Comparison of ENCODE assay signal across 9 mouse cellular contexts in the genomic region with DNA sequence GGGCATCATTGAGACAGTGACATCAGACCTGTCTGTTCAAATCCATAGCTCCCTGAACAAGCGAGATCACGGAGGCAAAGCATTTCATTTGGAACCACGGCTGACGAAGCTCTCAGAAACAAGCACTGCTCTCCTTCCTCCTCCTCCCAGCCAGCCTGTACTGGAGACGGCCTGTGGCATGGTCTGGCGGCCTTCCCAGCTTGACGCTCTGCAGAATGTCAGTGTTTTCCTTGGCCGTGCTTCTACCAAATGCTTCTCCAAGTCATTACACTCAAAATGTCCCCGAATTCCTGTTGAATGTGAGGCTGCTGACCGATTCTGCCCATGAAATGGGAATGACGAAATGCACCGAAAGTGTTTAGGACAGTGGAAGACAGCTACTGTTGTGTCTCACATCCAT. TPM values are rescaled to one million over a fixed set of nuclear protein-coding genes. Genes with fewer than 3 reads are reported as not detected.
DNase-seq lines count a peak whose midpoint lies in the region; ATAC-seq and TF ChIP-seq lines count a peak whose summit lies in the region.
"Had no signal": no experiment of that assay in that cellular context is flagged by ENCODE, and none has a peak within 500 bp of the region (broad histone marks: within the 10 kb centered on the region; RNA-seq: fewer than 3 reads in every experiment).

No protein-coding gene starts in this region.

- TF ChIP-seq POLR2A in limb, embryonic 14.5 days (IDR thresholded peaks at IDR 0.05; ENCODE audit: borderline replicate concordance, extremely low read depth, insufficient read depth, insufficient read length) = no peak

- H3K9me3 ChIP-seq in embryonic facial prominence, embryonic 14.5 days (ENCODE audit: control insufficient read depth, low read length) = no peaks in the 10 kb centered on the region
- no peaks in the 10 kb centered on the region for H3K9me3 ChIP-seq in embryonic facial prominence, embryonic 10.5 days
- no peaks in the 10 kb centered on the region for H3K9me3 ChIP-seq in limb, embryonic 14.5 days (ENCODE audit: control insufficient read depth, low read length)
- H3K9me3 ChIP-seq in midbrain, embryonic 15.5 days = no peaks in the 10 kb centered on the region

- 58% methylated on average over 12 of the region's 12 CpGs for WGBS in embryonic facial prominence, embryonic 14.5 days
- 84% methylated on average over 12 of the region's 12 CpGs for WGBS in embryonic facial prominence, embryonic 10.5 days
- WGBS in limb, embryonic 14.5 days = 51% methylated on average over 12 of the region's 12 CpGs
- WGBS in midbrain, embryonic 15.5 days = 77% methylated on average over 12 of the region's 12 CpGs

- no peak for ATAC-seq in embryonic facial prominence, embryonic 14.5 days (ENCODE audit: low read depth)
- no peak for ATAC-seq in limb, embryonic 14.5 days (ENCODE audit: low FRiP score, low read depth)
- ATAC-seq in midbrain, embryonic 15.5 days (replicated peaks) = no peak

- H3K27ac ChIP-seq in embryonic facial prominence, embryonic 14.5 days (replicated peaks; ENCODE audit: low read depth, low read length) = no peak overlapping the region
- H3K27ac ChIP-seq in embryonic facial prominence, embryonic 10.5 days (replicated peaks) = no peak overlapping the region
- peak overlapping the region; percentile 35; the same call in 1 of the 2 replicates for H3K27ac ChIP-seq in limb, embryonic 14.5 days (replicated peaks; ENCODE audit: low read depth, low read length)
- H3K27ac ChIP-seq in midbrain, embryonic 15.5 days = no peak overlapping the region
- H3K27ac ChIP-seq: layer of hippocampus, adult 2 months had no signal

- no peaks in the 10 kb centered on the region for H3K27me3 ChIP-seq in embryonic facial prominence, embryonic 14.5 days (replicated peaks; ENCODE audit: control insufficient read depth, insufficient read depth, low read length)
- no peaks in the 10 kb centered on the region for H3K27me3 ChIP-seq in embryonic facial prominence, embryonic 10.5 days (replicated peaks; ENCODE audit: low read depth, poor library complexity, severe bottlenecking)
- H3K27me3 ChIP-seq in limb, embryonic 14.5 days (ENCODE audit: control insufficient read depth, insufficient read depth, low read length) = no peaks in the 10 kb centered on the region
- H3K27me3 ChIP-seq in midbrain, embryonic 15.5 days (replicated peaks) = no peaks in the 10 kb centered on the region

- no peak overlapping the region for H3K4me3 ChIP-seq in embryonic facial prominence, embryonic 14.5 days (ENCODE audit: low read depth, low read length)
- no peak overlapping the region for H3K4me3 ChIP-seq in embryonic facial prominence, embryonic 10.5 days
- H3K4me3 ChIP-seq in limb, embryonic 14.5 days (replicated peaks; ENCODE audit: low read length) = no peak overlapping the region
- H3K4me3 ChIP-seq in midbrain, embryonic 15.5 days = no peak overlapping the region
- H3K4me3 ChIP-seq: layer of hippocampus, adult 2 months had no signal

- DNase-seq in embryonic facial prominence, embryonic 14.5 days (ENCODE audit: low spot score) = peak; percentile 51
- no peak for DNase-seq in embryonic facial prominence, embryonic 10.5 days (ENCODE audit: low spot score)
- peak; percentile 48 for DNase-seq in testis, postnatal 10 days (ENCODE audit: low spot score)
- DNase-seq in testis, postnatal 14 days (ENCODE audit: low spot score) = no peak
- peak; percentile 63 for DNase-seq in kidney, adult 11 months
- peak; percentile 66 for DNase-seq in limb, embryonic 14.5 days (ENCODE audit: low spot score)
- no peak for DNase-seq in urinary bladder, postnatal 10 days (ENCODE audit: low spot score)

- H3K4me2 ChIP-seq in embryonic facial prominence, embryonic 14.5 days (ENCODE audit: low read depth, low read length) = no peak overlapping the region
- peak overlapping the region; percentile 15 for H3K4me2 ChIP-seq in limb, embryonic 14.5 days (replicated peaks; ENCODE audit: low read depth, low read length, severe bottlenecking)
- H3K4me2 ChIP-seq in midbrain, embryonic 15.5 days = no peak overlapping the region

- no peaks in the 10 kb centered on the region for H3K36me3 ChIP-seq in embryonic facial prominence, embryonic 14.5 days (ENCODE audit: control insufficient read depth, insufficient read depth, low read length)
- H3K36me3 ChIP-seq in embryonic facial prominence, embryonic 10.5 days (replicated peaks) = no peaks in the 10 kb centered on the region
- no peaks in the 10 kb centered on the region for H3K36me3 ChIP-seq in limb, embryonic 14.5 days (ENCODE audit: control insufficient read depth, insufficient read depth, low read length)
- H3K36me3 ChIP-seq in midbrain, embryonic 15.5 days (replicated peaks) = no peaks in the 10 kb centered on the region

- no peak overlapping the region for H3K9ac ChIP-seq in embryonic facial prominence, embryonic 14.5 days (ENCODE audit: low read depth, low read length)
- H3K9ac ChIP-seq in limb, embryonic 14.5 days (ENCODE audit: low read depth, low read length, severe bottlenecking) = no peak overlapping the region
- H3K9ac ChIP-seq in midbrain, embryonic 15.5 days = no peak overlapping the region

- H3K4me1 ChIP-seq in embryonic facial prominence, embryonic 14.5 days (ENCODE audit: control insufficient read depth, insufficient read depth, low read length) = no peaks in the 10 kb centered on the region
- 0 out of 2 replicates have a peak, but pooled peaks cover 4% of the 10 kb centered on the region for H3K4me1 ChIP-seq in embryonic facial prominence, embryonic 10.5 days
- peaks cover 16% of the 10 kb centered on the region for H3K4me1 ChIP-seq in limb, embryonic 14.5 days (ENCODE audit: control insufficient read depth, insufficient read depth, low read length)
- no peaks in the 10 kb centered on the region for H3K4me1 ChIP-seq in midbrain, embryonic 15.5 days

RNA-seq across cellular contexts. Expression of a gene that starts 6.7 kb away (rescaled TPM):
- polyA plus RNA-seq in embryonic facial prominence, embryonic 14.5 days (2014; fragmentation: Nextera tagmentation; extraction: Ambion mirVana) = not detected in 2 replicates
- polyA plus RNA-seq in embryonic facial prominence, embryonic 10.5 days (2016; fragmentation: Nextera tagmentation; extraction: Ambion mirVana) = not detected in 2 replicates
- polyA plus RNA-seq in limb, embryonic 14.5 days (2012; rRNA removed) = not detected in 2 replicates
- not detected in 2 replicates for polyA plus RNA-seq in limb, embryonic 14.5 days (2014; fragmentation: Nextera tagmentation; extraction: Ambion mirVana)
- not detected in 2 replicates for polyA plus RNA-seq in midbrain, embryonic 15.5 days (2015; fragmentation: Nextera tagmentation; extraction: Ambion mirVana)

RNA-seq across cellular contexts. Expression of a gene that starts 42.4 kb away (rescaled TPM):
- polyA plus RNA-seq in embryonic facial prominence, embryonic 14.5 days (2014; fragmentation: Nextera tagmentation; extraction: Ambion mirVana) = not detected in 2 replicates
- not detected in 2 replicates for polyA plus RNA-seq in embryonic facial prominence, embryonic 10.5 days (2016; fragmentation: Nextera tagmentation; extraction: Ambion mirVana)
- not detected in 2 replicates for polyA plus RNA-seq in limb, embryonic 14.5 days (2012; rRNA removed)
- polyA plus RNA-seq in limb, embryonic 14.5 days (2014; fragmentation: Nextera tagmentation; extraction: Ambion mirVana) = not detected in 2 replicates
- not detected in 2 replicates for polyA plus RNA-seq in midbrain, embryonic 15.5 days (2015; fragmentation: Nextera tagmentation; extraction: Ambion mirVana)

Comparison
In these comparisons a context has a peak if more than half of its experiments do, and no peak if none do; other contexts are left out.
1. DNase-seq: peak in embryonic facial prominence, embryonic 14.5 days (single experiment), testis, postnatal 10 days (single experiment), kidney, adult 11 months (single experiment) and limb, embryonic 14.5 days (single experiment); none in embryonic facial prominence, embryonic 10.5 days (single experiment), testis, postnatal 14 days (single experiment) and urinary bladder, postnatal 10 days (single experiment).